Mouse (Mus musculus): Measurements from ENCODE around the gene Klhl3. TPM values are rescaled to one million over a fixed set of nuclear protein-coding genes. Genes with fewer than 3 reads are reported as not detected.

Gene Klhl3
- polyA plus RNA-seq, 1 experiment from 2014 or later = 3.2 TPM

DNA sequence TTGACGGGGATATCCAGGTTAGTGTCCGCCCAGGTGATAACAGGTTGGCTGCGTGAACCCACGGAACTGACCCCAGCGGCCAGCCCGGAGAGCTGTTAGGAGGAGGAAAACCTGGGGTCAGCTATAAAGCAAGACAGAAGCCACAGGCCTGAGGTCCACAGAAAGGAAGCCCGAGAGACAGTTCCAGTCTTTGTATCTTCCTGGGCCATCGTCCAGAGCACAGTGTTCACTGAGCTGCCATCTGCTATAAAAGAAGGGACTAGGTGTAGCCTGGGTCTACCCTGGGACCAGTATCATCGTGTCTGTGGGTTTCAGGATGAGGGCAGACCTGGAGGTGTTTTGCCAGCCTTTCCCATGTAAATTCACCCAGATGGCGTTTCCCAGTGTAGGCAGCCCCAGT lies 61.7 kb downstream of the Klhl3 start:
- 84% methylated on average over 10 of the region's 10 CpGs for WGBS
- no peak overlapping the region for H3K4me3 ChIP-seq
- H3K27me3 ChIP-seq (ENCODE audit: low read depth, poor library complexity, severe bottlenecking) = no peaks in the 10 kb centered on the region
- peaks cover 10% of the 10 kb centered on the region; the same call in 1 of the 2 replicates for H3K36me3 ChIP-seq
- DNase-seq (ENCODE audit: low spot score) = no peak
- H3K9me3 ChIP-seq (replicated peaks) = 0 out of 2 replicates have a peak, but pooled peaks cover 2% of the 10 kb centered on the region
- peaks cover 35% of the 10 kb centered on the region for H3K4me1 ChIP-seq
- 0 out of 2 replicates have a peak overlapping the region, but pooled peaks have one; percentile 25 for H3K27ac ChIP-seq

DNA sequence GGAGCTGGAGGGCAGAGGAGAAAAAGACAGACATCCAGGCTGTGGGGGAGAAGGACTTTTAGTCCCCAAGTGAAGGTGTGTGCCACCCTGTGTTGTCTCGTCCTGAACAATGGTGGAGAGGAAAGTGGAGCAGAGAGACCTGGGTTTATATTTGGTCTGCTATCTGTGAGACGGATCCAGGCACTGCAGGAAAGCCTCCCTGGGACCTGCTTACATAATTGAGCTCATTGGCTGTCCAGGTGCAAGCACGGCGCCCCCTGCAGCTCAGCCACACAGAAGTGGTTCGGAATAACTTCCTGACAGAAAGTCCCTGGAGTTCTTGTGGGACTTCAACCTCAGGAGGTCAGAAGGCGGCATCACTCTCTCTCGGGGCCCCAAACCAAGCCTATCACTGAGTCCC lies 62.1 kb downstream of the Klhl3 start:
- peaks cover 34% of the 10 kb centered on the region for H3K4me1 ChIP-seq
- no peak for DNase-seq (ENCODE audit: low spot score)
- 61% methylated on average over 7 of the region's 7 CpGs for WGBS

DNA sequence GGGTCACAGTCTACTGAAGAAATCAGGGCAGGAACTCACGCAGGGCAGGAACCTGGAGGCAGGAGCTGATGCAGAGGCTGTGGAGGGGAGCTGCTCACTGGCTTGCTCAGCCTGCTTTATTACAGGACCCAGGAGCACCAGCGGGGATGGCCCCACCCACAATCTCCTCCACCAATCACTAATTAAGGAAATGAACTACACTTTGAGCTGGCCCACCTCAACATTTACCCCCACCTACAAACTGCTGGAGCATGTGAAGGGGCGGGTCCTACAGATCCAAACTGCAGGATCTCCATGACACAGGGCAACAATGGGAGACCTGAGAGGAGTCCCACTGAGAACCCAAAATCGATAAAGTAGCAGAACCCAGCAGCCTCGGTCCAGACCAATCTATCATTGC lies 64.3 kb downstream of the Klhl3 start:
- no peak overlapping the region for H3K27ac ChIP-seq
- WGBS = 76% methylated on average over 5 of the region's 5 CpGs
- H3K9me3 ChIP-seq (replicated peaks) = 0 out of 2 replicates have a peak, but pooled peaks cover 2% of the 10 kb centered on the region
- H3K36me3 ChIP-seq = peaks cover 15% of the 10 kb centered on the region; the same call in 1 of the 2 replicates
- no peak overlapping the region for H3K4me3 ChIP-seq
- H3K4me1 ChIP-seq = peaks cover 29% of the 10 kb centered on the region
- no peak for DNase-seq (ENCODE audit: low spot score)
- no peaks in the 10 kb centered on the region for H3K27me3 ChIP-seq (ENCODE audit: low read depth, poor library complexity, severe bottlenecking)

More for the DNA sequence above, 62.1 kb downstream of the Klhl3 start:
- H3K36me3 ChIP-seq = peaks cover 11% of the 10 kb centered on the region; the same call in 1 of the 2 replicates
- H3K4me3 ChIP-seq = no peak overlapping the region
- H3K27me3 ChIP-seq (ENCODE audit: low read depth, poor library complexity, severe bottlenecking) = no peaks in the 10 kb centered on the region
- H3K27ac ChIP-seq = 0 out of 2 replicates have a peak overlapping the region, but pooled peaks have one; percentile 61
- 0 out of 2 replicates have a peak, but pooled peaks cover 2% of the 10 kb centered on the region for H3K9me3 ChIP-seq (replicated peaks)

DNA sequence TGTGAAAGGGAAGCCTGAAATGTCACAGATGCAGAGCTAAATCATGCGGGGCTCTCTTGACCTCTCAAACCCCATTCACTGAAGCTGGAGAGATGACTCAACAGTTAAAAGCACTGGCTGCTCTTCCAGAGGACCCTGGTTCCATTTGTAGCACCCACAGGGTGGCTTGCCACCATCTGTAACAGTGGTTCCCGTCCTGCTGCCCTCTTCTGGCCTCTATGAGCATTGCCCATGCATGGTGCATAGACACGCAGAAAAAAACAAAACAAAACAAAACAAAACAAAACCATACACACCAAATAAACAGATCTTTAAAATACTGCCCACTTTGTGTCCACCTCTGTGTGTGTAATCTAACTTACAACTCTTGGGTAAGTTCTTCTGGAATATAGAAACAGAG lies 65.3 kb downstream of the Klhl3 start:
- H3K36me3 ChIP-seq = peaks cover 15% of the 10 kb centered on the region; the same call in 1 of the 2 replicates
- H3K4me3 ChIP-seq = no peak overlapping the region
- no peaks in the 10 kb centered on the region for H3K27me3 ChIP-seq (ENCODE audit: low read depth, poor library complexity, severe bottlenecking)
- H3K9me3 ChIP-seq (replicated peaks) = 0 out of 2 replicates have a peak, but pooled peaks cover 2% of the 10 kb centered on the region
- 86% methylated on average over 3 of the region's 3 CpGs for whole genome bisulfite sequencing
- H3K27ac ChIP-seq = no peak overlapping the region
- H3K4me1 ChIP-seq = peaks cover 29% of the 10 kb centered on the region
- DNase-seq (ENCODE audit: low spot score) = no peak

DNA sequence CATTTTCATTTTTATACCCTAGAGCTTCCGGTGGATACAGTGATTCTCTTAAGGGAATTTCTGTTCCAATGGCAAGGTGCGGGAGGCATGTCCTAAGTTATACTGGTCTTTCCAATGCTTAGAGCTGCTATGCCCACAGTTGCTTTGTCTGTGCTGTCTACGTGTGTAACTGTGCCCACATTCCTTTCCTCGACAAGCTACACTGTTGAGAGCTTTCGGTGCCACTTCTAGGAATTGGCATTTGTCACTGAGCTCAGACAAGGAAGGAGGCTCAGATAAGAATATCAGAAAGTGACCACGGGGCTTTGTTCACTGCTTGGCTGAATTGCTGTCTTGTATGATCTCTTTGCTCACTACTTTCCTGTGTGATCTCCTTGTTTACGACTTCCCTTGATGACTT lies 67.2 kb downstream of the Klhl3 start:
- no peak for DNase-seq (ENCODE audit: low spot score)
- 87% methylated on average over 7 of the region's 7 CpGs for WGBS
- Histone ChIP-seq H3K36me3 (peaks cover 14% of the 10 kb centered on the region; the same call in 1 of the 2 replicates), H3K9me3 (replicated peaks) (0 out of 2 replicates have a peak, but pooled peaks cover 2% of the 10 kb centered on the region), H3K4me3 (no peak overlapping the region), H3K27me3 (ENCODE audit: low read depth, poor library complexity, severe bottlenecking) (no peaks in the 10 kb centered on the region), H3K4me1 (peaks cover 21% of the 10 kb centered on the region), H3K27ac (no peak overlapping the region)

DNA sequence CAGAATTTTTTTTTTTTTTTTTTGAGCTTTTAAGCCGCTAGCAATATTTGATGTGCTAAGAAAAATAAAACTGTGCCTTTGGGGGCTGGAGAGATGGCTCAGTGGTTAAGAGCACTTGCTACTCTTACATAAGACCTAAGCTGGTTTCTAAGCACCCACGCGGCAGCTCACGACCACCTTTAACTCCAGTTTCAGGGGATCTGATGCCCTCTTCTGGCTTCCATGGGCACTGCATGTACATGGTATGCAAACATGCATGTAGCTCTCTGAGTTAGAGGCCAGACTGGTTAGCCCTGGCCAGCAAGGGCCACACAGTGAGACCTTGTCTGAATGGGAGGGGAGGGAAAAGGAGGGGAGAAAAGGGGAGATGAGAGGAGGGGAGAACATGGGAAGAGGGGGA lies 68.1 kb downstream of the Klhl3 start:
- Histone ChIP-seq H3K27ac (no peak overlapping the region), H3K9me3 (replicated peaks) (0 out of 2 replicates have a peak, but pooled peaks cover 2% of the 10 kb centered on the region), H3K4me1 (peaks cover 12% of the 10 kb centered on the region), H3K36me3 (peaks cover 17% of the 10 kb centered on the region; the same call in 1 of the 2 replicates), H3K4me3 (no peak overlapping the region), H3K27me3 (ENCODE audit: low read depth, poor library complexity, severe bottlenecking) (no peaks in the 10 kb centered on the region)
- no peak for DNase-seq (ENCODE audit: low spot score)
- WGBS = 54% methylated on average over 4 of the region's 4 CpGs

DNA sequence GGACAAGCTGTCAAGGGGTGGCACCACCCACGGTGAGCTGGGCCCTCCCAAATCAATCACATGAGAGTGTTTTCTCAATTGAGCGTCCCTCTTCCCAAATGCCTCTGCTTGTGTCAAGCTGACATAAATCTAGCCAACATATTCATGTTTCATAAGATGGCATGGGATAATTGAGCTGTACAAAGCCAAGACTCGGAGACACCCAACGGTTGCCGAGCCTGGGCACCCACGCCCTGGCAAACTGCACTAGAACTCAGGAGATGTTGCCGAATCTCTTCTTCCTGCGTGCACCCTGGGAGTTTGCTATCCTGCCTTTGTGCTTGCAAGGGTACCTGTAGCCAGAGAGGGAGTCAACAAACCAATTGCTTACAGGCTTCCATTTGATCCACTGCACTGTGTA lies 70.1 kb downstream of the Klhl3 start:
- H3K27me3 ChIP-seq (ENCODE audit: low read depth, poor library complexity, severe bottlenecking) = no peaks in the 10 kb centered on the region
- 0 out of 2 replicates have a peak, but pooled peaks cover 2% of the 10 kb centered on the region for H3K9me3 ChIP-seq (replicated peaks)
- no peak overlapping the region for H3K4me3 ChIP-seq
- WGBS = 97% methylated on average over 8 of the region's 8 CpGs
- no peak overlapping the region for H3K27ac ChIP-seq
- no peak for DNase-seq (ENCODE audit: low spot score)
- H3K4me1 ChIP-seq = peaks cover 3% of the 10 kb centered on the region; the same call in 1 of the 2 replicates
- peaks cover 17% of the 10 kb centered on the region; the same call in 1 of the 2 replicates for H3K36me3 ChIP-seq

DNA sequence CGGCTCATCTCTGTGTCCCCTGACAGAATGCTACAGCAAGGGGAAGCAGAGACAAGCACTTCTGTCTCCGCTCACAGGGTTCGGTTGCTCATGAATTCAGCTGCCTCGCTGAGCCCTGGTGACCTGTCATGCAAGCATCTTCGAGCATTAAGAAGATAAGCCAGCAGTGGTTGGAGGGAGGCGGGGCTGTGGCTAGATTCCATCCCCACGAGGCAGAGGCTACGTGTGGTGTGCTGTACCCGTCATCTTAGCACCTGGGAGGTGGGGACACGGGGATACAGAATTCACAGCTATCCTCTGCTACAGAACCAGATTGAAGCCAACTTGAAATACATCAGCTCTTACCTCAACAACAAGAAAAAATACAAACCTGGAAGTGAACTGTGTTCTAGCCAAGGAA lies 73.3 kb downstream of the Klhl3 start:
- Histone ChIP-seq H3K4me3 (no peak overlapping the region), H3K9me3 (replicated peaks) (no peaks in the 10 kb centered on the region), H3K27me3 (ENCODE audit: low read depth, poor library complexity, severe bottlenecking) (no peaks in the 10 kb centered on the region), H3K36me3 (peaks cover 7% of the 10 kb centered on the region; the same call in 1 of the 2 replicates), H3K27ac (no peak overlapping the region), H3K4me1 (peaks cover 7% of the 10 kb centered on the region; the same call in 1 of the 2 replicates)
- no peak for DNase-seq (ENCODE audit: low spot score)
- WGBS = 76% methylated on average over 10 of the region's 10 CpGs

DNA sequence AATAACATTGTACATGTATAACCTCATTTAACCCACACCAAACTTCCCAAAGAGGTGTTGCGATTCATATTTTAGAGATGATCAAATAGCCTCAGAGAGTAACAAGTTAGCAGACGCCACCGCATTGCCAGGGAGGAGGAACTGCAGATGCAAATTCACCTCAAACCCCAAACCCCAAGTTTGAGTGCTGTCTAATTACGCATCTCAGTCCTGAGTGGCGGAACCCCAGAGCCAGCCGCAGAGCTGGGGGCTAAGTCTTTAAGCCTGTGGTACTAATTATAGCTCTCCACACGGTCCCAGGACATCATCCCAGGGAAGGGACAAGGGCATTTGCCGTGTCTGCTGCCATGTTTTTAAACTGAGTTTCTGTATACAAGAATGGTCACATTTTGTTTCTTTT lies 75.9 kb downstream of the Klhl3 start:
- H3K9me3 ChIP-seq (replicated peaks) = no peaks in the 10 kb centered on the region
- no peak overlapping the region for H3K4me3 ChIP-seq
- H3K36me3 ChIP-seq = peaks cover 7% of the 10 kb centered on the region; the same call in 1 of the 2 replicates
- WGBS = 84% methylated on average over 8 of the region's 8 CpGs
- H3K27ac ChIP-seq = no peak overlapping the region
- no peak for DNase-seq (ENCODE audit: low spot score)
- no peaks in the 10 kb centered on the region for H3K27me3 ChIP-seq (ENCODE audit: low read depth, poor library complexity, severe bottlenecking)
- peaks cover 7% of the 10 kb centered on the region; the same call in 1 of the 2 replicates for H3K4me1 ChIP-seq

DNA sequence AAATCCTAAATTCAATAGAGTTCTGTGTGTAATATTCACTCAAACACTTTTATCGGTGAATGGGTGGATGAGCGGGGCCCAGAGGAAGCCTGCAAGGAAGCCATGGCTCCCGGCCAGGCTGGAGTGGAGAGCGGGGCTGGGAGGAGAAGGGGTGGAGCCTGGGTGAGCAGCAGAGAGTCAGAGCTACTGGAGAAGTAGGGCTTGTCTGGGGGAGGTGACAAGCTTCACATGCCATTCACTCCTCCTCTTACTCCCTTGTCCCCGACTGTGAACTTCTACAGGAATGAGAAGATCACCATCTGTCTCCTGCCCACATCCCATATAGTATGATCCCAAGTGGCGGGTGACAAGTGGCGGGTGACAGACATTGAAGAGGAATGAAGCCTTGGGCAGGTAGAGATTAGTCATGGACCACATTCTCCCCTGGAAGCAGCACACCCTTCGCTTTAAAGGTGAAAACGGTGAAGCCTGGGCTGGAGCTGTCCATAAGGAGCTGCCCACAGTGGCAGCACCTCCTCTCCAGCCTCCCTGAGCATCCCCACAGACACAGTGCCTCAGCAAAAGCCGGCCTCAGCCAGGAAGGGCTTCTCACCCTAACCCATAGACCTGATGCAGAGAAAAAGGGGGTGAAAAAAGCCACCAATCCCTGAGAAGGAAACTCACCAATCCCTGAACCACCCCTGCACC lies 77.8 kb downstream of the Klhl3 start:
- H3K27ac ChIP-seq = no peak overlapping the region
- WGBS = 65% methylated on average over 10 of the region's 10 CpGs
- no peaks in the 10 kb centered on the region for H3K9me3 ChIP-seq (replicated peaks)
- no peaks in the 10 kb centered on the region for H3K36me3 ChIP-seq
- no peaks in the 10 kb centered on the region for H3K27me3 ChIP-seq (ENCODE audit: low read depth, poor library complexity, severe bottlenecking)
- no peak for DNase-seq (ENCODE audit: low spot score)
- H3K4me1 ChIP-seq = peaks cover 7% of the 10 kb centered on the region; the same call in 1 of the 2 replicates
- H3K4me3 ChIP-seq = no peak overlapping the region

DNA sequence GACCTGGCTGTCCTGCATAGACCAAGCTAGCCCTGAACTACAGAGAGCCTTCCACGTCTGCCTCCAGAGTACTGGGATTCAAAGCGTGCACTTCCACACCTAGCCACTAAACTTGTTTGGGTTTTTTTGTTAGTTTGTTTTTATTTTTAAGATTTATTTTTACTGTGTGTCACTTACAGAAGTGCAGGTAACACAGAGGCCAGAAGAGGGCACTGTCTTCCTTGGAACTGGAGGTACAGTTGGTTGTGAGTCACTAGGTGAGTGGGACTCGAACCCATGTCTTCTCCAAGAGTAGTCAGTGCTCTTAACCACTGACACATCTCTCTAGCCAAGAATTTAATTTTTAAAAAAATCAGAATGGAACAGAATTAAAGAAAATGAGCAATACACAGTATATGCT lies 78.4 kb downstream of the Klhl3 start:
- Histone ChIP-seq H3K4me3 (no peak overlapping the region), H3K9me3 (replicated peaks) (no peaks in the 10 kb centered on the region), H3K27ac (no peak overlapping the region), H3K27me3 (ENCODE audit: low read depth, poor library complexity, severe bottlenecking) (no peaks in the 10 kb centered on the region), H3K36me3 (no peaks in the 10 kb centered on the region), H3K4me1 (peaks cover 11% of the 10 kb centered on the region)
- WGBS = 93% methylated on average over 3 of the region's 3 CpGs
- no peak for DNase-seq (ENCODE audit: low spot score)

DNA sequence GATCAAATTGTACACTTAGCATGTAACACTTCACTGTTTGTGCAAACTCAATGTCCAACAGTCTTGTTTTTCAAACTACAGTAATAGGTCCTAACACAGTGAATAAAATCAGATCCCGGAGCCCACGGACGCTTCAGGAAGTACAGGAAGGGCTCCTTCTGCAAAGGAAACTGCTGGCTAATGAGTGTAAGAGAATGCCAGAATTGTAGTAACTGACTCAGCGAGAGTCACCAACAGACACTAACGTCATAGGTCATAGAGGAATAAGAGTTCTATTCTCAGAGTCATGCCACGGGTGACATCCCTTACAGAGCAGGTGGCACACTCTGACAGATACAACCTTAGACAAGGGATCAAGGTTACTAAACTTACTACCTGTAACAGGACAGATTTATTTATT lies 78.9 kb downstream of the Klhl3 start:
- Histone ChIP-seq H3K27me3 (ENCODE audit: low read depth, poor library complexity, severe bottlenecking) (no peaks in the 10 kb centered on the region), H3K36me3 (no peaks in the 10 kb centered on the region), H3K4me3 (no peak overlapping the region), H3K4me1 (peaks cover 14% of the 10 kb centered on the region), H3K9me3 (replicated peaks) (no peaks in the 10 kb centered on the region), H3K27ac (no peak overlapping the region)
- 88% methylated on average over 6 of the region's 6 CpGs for WGBS
- DNase-seq (ENCODE audit: low spot score) = no peak

DNA sequence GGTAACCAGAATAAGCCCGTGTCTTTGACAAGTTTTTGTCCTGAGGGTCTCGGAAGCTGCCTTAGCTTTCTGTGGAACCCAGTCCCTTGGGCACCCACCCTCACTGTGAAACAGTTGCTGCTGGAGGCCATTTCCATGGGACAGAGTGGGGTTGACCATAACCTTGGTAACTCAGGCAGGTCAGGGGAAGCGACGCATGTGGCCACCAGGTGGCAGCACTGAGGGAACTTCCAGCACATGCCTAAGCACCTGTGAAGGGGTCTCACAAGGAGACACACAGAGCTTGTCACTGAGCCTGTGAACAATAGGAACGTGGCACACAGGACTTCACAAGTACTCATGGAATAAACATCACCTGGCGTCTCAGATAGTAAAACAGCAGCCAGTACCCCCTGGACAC lies 81.6 kb downstream of the Klhl3 start:
- Histone ChIP-seq H3K4me3 (no peak overlapping the region), H3K4me1 (peaks cover 11% of the 10 kb centered on the region), H3K9me3 (replicated peaks) (no peaks in the 10 kb centered on the region), H3K36me3 (no peaks in the 10 kb centered on the region), H3K27ac (no peak overlapping the region), H3K27me3 (ENCODE audit: low read depth, poor library complexity, severe bottlenecking) (no peaks in the 10 kb centered on the region)
- peak; percentile 89 for DNase-seq (ENCODE audit: low spot score)
- whole genome bisulfite sequencing = 58% methylated on average over 6 of the region's 6 CpGs
